Mouse (Mus musculus): Measurements from ENCODE around the gene Igsf11. TPM values are rescaled to one million over a fixed set of nuclear protein-coding genes. Genes with fewer than 3 reads are reported as not detected.

Igsf11 gene
- polyA plus RNA-seq, 1 experiment from 2014 or later = 4.1 TPM

GRCm38 (mm10) chr16:38954501-38955288 is 62.2 kb downstream of the Igsf11 start:
- 87% methylated on average over 16 of the region's 16 CpGs for WGBS
- H3K9ac ChIP-seq (ENCODE audit: low read length) = no peak overlapping the region
- ATAC-seq (replicated peaks; ENCODE audit: low FRiP score) = peak; percentile 31; the same call in 1 of the 2 replicates
- no peak overlapping the region for H3K4me3 ChIP-seq (ENCODE audit: low read depth, low read length)
- no peaks in the 10 kb centered on the region for H3K27me3 ChIP-seq (ENCODE audit: control insufficient read depth, insufficient read depth, low read length)
- peaks cover 2% of the 10 kb centered on the region; the same call in 1 of the 2 replicates for H3K9me3 ChIP-seq (ENCODE audit: control insufficient read depth, low read length)
- DNase-seq (ENCODE audit: low spot score) = no peak
- no peak overlapping the region for H3K4me2 ChIP-seq (ENCODE audit: low read depth, low read length, severe bottlenecking)
- no peak overlapping the region for H3K27ac ChIP-seq (ENCODE audit: low read depth, low read length)
- no peaks in the 10 kb centered on the region for H3K4me1 ChIP-seq (replicated peaks; ENCODE audit: control insufficient read depth, insufficient read depth, low read length)
- H3K36me3 ChIP-seq (ENCODE audit: control insufficient read depth, insufficient read depth, low read length) = no peaks in the 10 kb centered on the region

GRCm38 (mm10) chr16:38955296-38955695 is 62.8 kb downstream of the Igsf11 start:
- Histone ChIP-seq H3K27ac (ENCODE audit: low read depth, low read length) (no peak overlapping the region), H3K27me3 (ENCODE audit: control insufficient read depth, insufficient read depth, low read length) (no peaks in the 10 kb centered on the region), H3K4me1 (replicated peaks; ENCODE audit: control insufficient read depth, insufficient read depth, low read length) (no peaks in the 10 kb centered on the region), H3K4me2 (ENCODE audit: low read depth, low read length, severe bottlenecking) (no peak overlapping the region), H3K9ac (ENCODE audit: low read length) (no peak overlapping the region), H3K9me3 (ENCODE audit: control insufficient read depth, low read length) (peaks cover 2% of the 10 kb centered on the region; the same call in 1 of the 2 replicates), H3K4me3 (ENCODE audit: low read depth, low read length) (no peak overlapping the region), H3K36me3 (ENCODE audit: control insufficient read depth, insufficient read depth, low read length) (no peaks in the 10 kb centered on the region)
- ATAC-seq (replicated peaks; ENCODE audit: low FRiP score) = no peak
- no peak for DNase-seq (ENCODE audit: low spot score)
- 87% methylated on average over 5 of the region's 5 CpGs for WGBS

GRCm38 (mm10) chr16:38958801-38959200 is 66.3 kb downstream of the Igsf11 start:
- ATAC-seq (replicated peaks; ENCODE audit: low FRiP score) = no peak
- Histone ChIP-seq H3K36me3 (ENCODE audit: control insufficient read depth, insufficient read depth, low read length) (no peaks in the 10 kb centered on the region), H3K4me2 (ENCODE audit: low read depth, low read length, severe bottlenecking) (no peak overlapping the region), H3K27me3 (ENCODE audit: control insufficient read depth, insufficient read depth, low read length) (no peaks in the 10 kb centered on the region), H3K27ac (ENCODE audit: low read depth, low read length) (no peak overlapping the region), H3K4me3 (ENCODE audit: low read depth, low read length) (no peak overlapping the region), H3K4me1 (replicated peaks; ENCODE audit: control insufficient read depth, insufficient read depth, low read length) (no peaks in the 10 kb centered on the region), H3K9ac (ENCODE audit: low read length) (no peak overlapping the region), H3K9me3 (ENCODE audit: control insufficient read depth, low read length) (no peaks in the 10 kb centered on the region)
- DNase-seq (ENCODE audit: low spot score) = no peak
- 83% methylated on average over 9 of the region's 9 CpGs for WGBS

GRCm38 (mm10) chr16:38960550-38960949 is 68.1 kb downstream of the Igsf11 start:
- Histone ChIP-seq H3K4me1 (replicated peaks; ENCODE audit: control insufficient read depth, insufficient read depth, low read length) (no peaks in the 10 kb centered on the region), H3K27me3 (ENCODE audit: control insufficient read depth, insufficient read depth, low read length) (no peaks in the 10 kb centered on the region), H3K4me3 (ENCODE audit: low read depth, low read length) (no peak overlapping the region), H3K9ac (ENCODE audit: low read length) (no peak overlapping the region), H3K27ac (ENCODE audit: low read depth, low read length) (no peak overlapping the region), H3K9me3 (ENCODE audit: control insufficient read depth, low read length) (no peaks in the 10 kb centered on the region), H3K36me3 (ENCODE audit: control insufficient read depth, insufficient read depth, low read length) (no peaks in the 10 kb centered on the region), H3K4me2 (ENCODE audit: low read depth, low read length, severe bottlenecking) (no peak overlapping the region)
- no peak for DNase-seq (ENCODE audit: low spot score)
- WGBS = 72% methylated on average over 8 of the region's 8 CpGs
- no peak for ATAC-seq (replicated peaks; ENCODE audit: low FRiP score)

GRCm38 (mm10) chr16:38961865-38962264 is 69.4 kb downstream of the Igsf11 start:
- no peak for DNase-seq (ENCODE audit: low spot score)
- no peak overlapping the region for H3K9ac ChIP-seq (ENCODE audit: low read length)
- ATAC-seq (replicated peaks; ENCODE audit: low FRiP score) = no peak
- no peak overlapping the region for H3K4me3 ChIP-seq (ENCODE audit: low read depth, low read length)
- H3K27ac ChIP-seq (ENCODE audit: low read depth, low read length) = no peak overlapping the region
- 95% methylated on average over 2 of the region's 2 CpGs for WGBS
- H3K27me3 ChIP-seq (ENCODE audit: control insufficient read depth, insufficient read depth, low read length) = no peaks in the 10 kb centered on the region
- no peaks in the 10 kb centered on the region for H3K4me1 ChIP-seq (replicated peaks; ENCODE audit: control insufficient read depth, insufficient read depth, low read length)
- H3K36me3 ChIP-seq (ENCODE audit: control insufficient read depth, insufficient read depth, low read length) = no peaks in the 10 kb centered on the region
- H3K9me3 ChIP-seq (ENCODE audit: control insufficient read depth, low read length) = no peaks in the 10 kb centered on the region
- H3K4me2 ChIP-seq (ENCODE audit: low read depth, low read length, severe bottlenecking) = no peak overlapping the region

GRCm38 (mm10) chr16:38962695-38963094 is 70.2 kb downstream of the Igsf11 start:
- no peaks in the 10 kb centered on the region for H3K27me3 ChIP-seq (ENCODE audit: control insufficient read depth, insufficient read depth, low read length)
- H3K4me1 ChIP-seq (replicated peaks; ENCODE audit: control insufficient read depth, insufficient read depth, low read length) = no peaks in the 10 kb centered on the region
- H3K9ac ChIP-seq (ENCODE audit: low read length) = no peak overlapping the region
- no peaks in the 10 kb centered on the region for H3K9me3 ChIP-seq (ENCODE audit: control insufficient read depth, low read length)
- H3K4me2 ChIP-seq (ENCODE audit: low read depth, low read length, severe bottlenecking) = no peak overlapping the region
- 77% methylated on average over 9 of the region's 9 CpGs for WGBS
- H3K27ac ChIP-seq (ENCODE audit: low read depth, low read length) = no peak overlapping the region
- DNase-seq (ENCODE audit: low spot score) = no peak
- no peak overlapping the region for H3K4me3 ChIP-seq (ENCODE audit: low read depth, low read length)
- H3K36me3 ChIP-seq (ENCODE audit: control insufficient read depth, insufficient read depth, low read length) = no peaks in the 10 kb centered on the region
- no peak for ATAC-seq (replicated peaks; ENCODE audit: low FRiP score)

- Histone ChIP-seq H3K27ac (ENCODE audit: low read depth, low read length) (no peak overlapping the region), H3K27me3 (ENCODE audit: control insufficient read depth, insufficient read depth, low read length) (no peaks in the 10 kb centered on the region), H3K9me3 (ENCODE audit: control insufficient read depth, low read length) (no peaks in the 10 kb centered on the region), H3K4me3 (ENCODE audit: low read depth, low read length) (no peak overlapping the region), H3K9ac (ENCODE audit: low read length) (no peak overlapping the region), H3K36me3 (ENCODE audit: control insufficient read depth, insufficient read depth, low read length) (no peaks in the 10 kb centered on the region), H3K4me2 (ENCODE audit: low read depth, low read length, severe bottlenecking) (no peak overlapping the region), H3K4me1 (replicated peaks; ENCODE audit: control insufficient read depth, insufficient read depth, low read length) (no peaks in the 10 kb centered on the region)
- no peak for ATAC-seq (replicated peaks; ENCODE audit: low FRiP score)
- 58% methylated on average over 10 of the region's 10 CpGs for WGBS
- no peak for DNase-seq (ENCODE audit: low spot score)
These were observed 74.6 kb downstream of the Igsf11 start for GRCm38 (mm10) chr16:38967026-38967425.

- Histone ChIP-seq H3K4me1 (replicated peaks; ENCODE audit: control insufficient read depth, insufficient read depth, low read length) (0 out of 2 replicates have a peak, but pooled peaks cover 2% of the 10 kb centered on the region), H3K4me3 (ENCODE audit: low read depth, low read length) (no peak overlapping the region), H3K4me2 (ENCODE audit: low read depth, low read length, severe bottlenecking) (no peak overlapping the region), H3K9ac (ENCODE audit: low read length) (no peak overlapping the region), H3K9me3 (ENCODE audit: control insufficient read depth, low read length) (no peaks in the 10 kb centered on the region), H3K27me3 (ENCODE audit: control insufficient read depth, insufficient read depth, low read length) (no peaks in the 10 kb centered on the region), H3K36me3 (ENCODE audit: control insufficient read depth, insufficient read depth, low read length) (no peaks in the 10 kb centered on the region), H3K27ac (ENCODE audit: low read depth, low read length) (no peak overlapping the region)
- WGBS = 77% methylated on average over 13 of the region's 13 CpGs
- DNase-seq (ENCODE audit: low spot score) (no peak), ATAC-seq (replicated peaks; ENCODE audit: low FRiP score) (no peak)
These were observed 83.7 kb downstream of the Igsf11 start for GRCm38 (mm10) chr16:38976151-38976550.

GRCm38 (mm10) chr16:38978546-38978945 is 86.1 kb downstream of the Igsf11 start:
- no peaks in the 10 kb centered on the region for H3K27me3 ChIP-seq (ENCODE audit: control insufficient read depth, insufficient read depth, low read length)

More at GRCm38 (mm10) chr16:38978546-38978945, 86.1 kb downstream of the Igsf11 start:
- Histone ChIP-seq H3K9me3 (ENCODE audit: control insufficient read depth, low read length) (no peaks in the 10 kb centered on the region), H3K4me3 (ENCODE audit: low read depth, low read length) (no peak overlapping the region), H3K36me3 (ENCODE audit: control insufficient read depth, insufficient read depth, low read length) (no peaks in the 10 kb centered on the region), H3K4me2 (ENCODE audit: low read depth, low read length, severe bottlenecking) (no peak overlapping the region), H3K4me1 (replicated peaks; ENCODE audit: control insufficient read depth, insufficient read depth, low read length) (0 out of 2 replicates have a peak, but pooled peaks cover 5% of the 10 kb centered on the region), H3K27ac (ENCODE audit: low read depth, low read length) (no peak overlapping the region), H3K9ac (ENCODE audit: low read length) (no peak overlapping the region)
- ATAC-seq (replicated peaks; ENCODE audit: low FRiP score) (no peak), DNase-seq (ENCODE audit: low spot score) (no peak)
- 86% methylated on average over 2 of the region's 2 CpGs for WGBS
